Mouse (Mus musculus) forebrain, embryonic 16.5 days (tissue): ENCODE measurements around the gene Gtsf2. TPM values are rescaled to one million over a fixed set of nuclear protein-coding genes. Genes with fewer than 3 reads are reported as not detected.
"Not testable (repeated sequence)": the region's sequence is repeated elsewhere in the genome, so short reads cannot be mapped to it uniquely, and the experiment has no call there.

Source experiments
- ATAC-seq: fragments of 200-750 bp; cut with Nextera tagmentation; 2 replicates; pipeline ENCODE4 v1.8.0; 2017; ENCODE audit warnings: mild to moderate bottlenecking, moderate library complexity
- H3K27ac ChIP-seq: fragments of 300-500 bp; sonication (generic); 2 replicates; pipeline ENCODE4 v1.5.1; 2014; ENCODE audit warnings: low read length, control low read depth
- H3K27me3 ChIP-seq: fragments of 300-500 bp; sonication (generic); replicated peaks from 2 replicates; pipeline ENCODE4 v1.6.1; 2014; ENCODE audit warnings: low read length; ENCODE audit not compliant: control insufficient read depth, insufficient read depth
- H3K36me3 ChIP-seq: fragments of 300-500 bp; sonication (generic); 2 replicates; pipeline ENCODE4 v1.6.1; 2014; ENCODE audit not compliant: control insufficient read depth, insufficient read depth
- H3K4me1 ChIP-seq: fragments of 300-500 bp; sonication (generic); replicated peaks from 2 replicates; pipeline ENCODE4 v1.6.1; 2014; ENCODE audit warnings: low read length; ENCODE audit not compliant: control insufficient read depth, insufficient read depth
- H3K4me2 ChIP-seq: fragments of 300-500 bp; sonication (generic); 2 replicates; pipeline ENCODE4 v1.6.1; 2014; ENCODE audit warnings: mild to moderate bottlenecking, low read length, control low read depth
- H3K4me3 ChIP-seq: fragments of 300-500 bp; sonication (generic); replicated peaks from 2 replicates; pipeline ENCODE4 v1.5.1; 2014; ENCODE audit warnings: mild to moderate bottlenecking, low read length, control low read depth
- H3K9ac ChIP-seq: fragments of 300-500 bp; sonication (generic); replicated peaks from 2 replicates; pipeline ENCODE4 v1.6.1; 2014; ENCODE audit warnings: low read depth, low read length, control low read depth
- H3K9me3 ChIP-seq: fragments of 300-500 bp; sonication (generic); 2 replicates; pipeline ENCODE4 v1.6.1; 2016; ENCODE audit warnings: low read length; ENCODE audit not compliant: control insufficient read depth
- WGBS: fragments of 180-500 bp; shearing (Covaris S2); extraction: QIAGEN DNeasy Blood & Tissue Kit; methylation state at CpG from one replicate; pipeline ENCODE4 v1.1.7; 2014; 5-methylcytosine and 5-hydroxymethylcytosine counted together
- polyA plus RNA-seq: library from polyadenylated mRNA; unstranded; fragments of >200 nt; fragmentation: Nextera tagmentation; extraction: Ambion mirVana; gene quantifications from 2 replicates; pipeline ENCODE4 v1.2.1, GENCODE M21; 2015

Gtsf2 gene
- polyA plus RNA-seq, 1 experiment from 2014 or later: not detected

DNA sequence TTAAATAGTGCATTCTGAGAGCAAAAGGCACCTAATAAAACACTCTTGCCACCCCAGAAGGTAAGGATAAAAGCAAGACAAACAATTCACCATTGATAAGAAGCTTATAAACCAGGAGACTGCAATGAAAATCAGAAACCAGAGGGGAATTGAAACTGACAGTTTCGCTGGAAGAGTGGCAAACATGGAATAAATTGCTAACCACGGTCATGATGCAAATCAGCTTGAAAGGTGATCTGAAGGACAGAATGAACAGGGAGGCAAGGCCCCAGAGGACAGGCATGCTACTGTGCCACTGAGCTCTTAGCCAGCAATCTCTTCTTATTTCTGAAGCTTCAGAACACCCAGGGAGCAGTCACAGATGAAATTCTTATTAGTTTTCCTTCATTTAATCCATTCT is 21.3 kb downstream of the Gtsf2 start:
- Histone ChIP-seq H3K27ac (no peak overlapping the region), H3K9me3 (no peaks in the 10 kb centered on the region), H3K4me1 (no peaks in the 10 kb centered on the region), H3K36me3 (no peaks in the 10 kb centered on the region), H3K27me3 (no peaks in the 10 kb centered on the region), H3K4me2 (no peak overlapping the region), H3K4me3 (no peak overlapping the region), H3K9ac (no peak overlapping the region)
- WGBS: 23% methylated on average over 2 of the region's 2 CpGs
- no peak for ATAC-seq

DNA sequence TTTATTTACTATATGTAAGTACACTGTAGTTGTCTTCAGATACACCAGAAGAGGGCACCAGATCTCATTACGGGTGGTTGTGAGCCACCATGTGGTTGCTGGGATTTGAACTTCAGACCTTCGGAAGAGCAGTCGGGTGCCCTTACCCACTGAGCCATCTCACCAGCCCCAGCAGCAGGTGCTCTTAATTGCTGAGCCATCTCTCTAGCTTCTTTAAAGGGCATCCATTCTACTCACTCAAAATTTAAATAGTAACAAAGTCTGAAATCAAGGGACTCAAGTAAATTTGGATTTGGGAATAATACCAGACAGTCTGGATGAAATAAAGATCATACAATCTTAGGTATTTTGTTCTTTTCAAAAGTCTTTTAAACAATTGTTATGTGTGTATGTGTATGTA is 42.7 kb downstream of the Gtsf2 start:
- not testable (repeated sequence) for H3K9ac ChIP-seq, H3K4me3 ChIP-seq, H3K4me1 ChIP-seq, H3K4me2 ChIP-seq, ATAC-seq, H3K9me3 ChIP-seq, H3K27me3 ChIP-seq, H3K27ac ChIP-seq, H3K36me3 ChIP-seq
- 90% methylated on average over 2 of the region's 3 CpGs for WGBS

DNA sequence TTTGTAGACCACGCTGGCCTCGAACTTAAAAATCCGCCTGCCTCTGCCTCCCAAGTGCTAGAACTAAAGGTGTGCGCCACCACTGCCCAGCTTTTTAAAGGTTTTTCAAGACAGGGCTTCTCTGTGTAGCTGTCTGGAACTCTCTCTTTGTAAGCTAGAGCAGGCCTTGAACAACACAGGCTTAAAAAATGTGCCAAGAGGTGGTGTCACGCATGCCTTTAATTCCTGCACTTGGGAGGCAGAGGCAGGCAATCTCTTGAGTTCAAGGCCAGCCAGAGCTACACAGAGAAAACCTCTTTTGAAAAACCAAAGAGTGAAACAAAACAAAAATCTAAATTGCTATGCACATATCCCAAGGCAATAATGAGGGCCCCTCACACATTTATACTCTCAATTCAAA is 46.9 kb downstream of the Gtsf2 start:
- no peak for ATAC-seq
- H3K4me3 ChIP-seq: no peak overlapping the region
- no peaks in the 10 kb centered on the region for H3K4me1 ChIP-seq
- H3K9ac ChIP-seq: no peak overlapping the region
- no peaks in the 10 kb centered on the region for H3K36me3 ChIP-seq
- no peaks in the 10 kb centered on the region for H3K27me3 ChIP-seq
- H3K27ac ChIP-seq: no peak overlapping the region
- 92% methylated on average over 5 of the region's 5 CpGs for WGBS
- H3K4me2 ChIP-seq: no peak overlapping the region
- H3K9me3 ChIP-seq: no peaks in the 10 kb centered on the region

DNA sequence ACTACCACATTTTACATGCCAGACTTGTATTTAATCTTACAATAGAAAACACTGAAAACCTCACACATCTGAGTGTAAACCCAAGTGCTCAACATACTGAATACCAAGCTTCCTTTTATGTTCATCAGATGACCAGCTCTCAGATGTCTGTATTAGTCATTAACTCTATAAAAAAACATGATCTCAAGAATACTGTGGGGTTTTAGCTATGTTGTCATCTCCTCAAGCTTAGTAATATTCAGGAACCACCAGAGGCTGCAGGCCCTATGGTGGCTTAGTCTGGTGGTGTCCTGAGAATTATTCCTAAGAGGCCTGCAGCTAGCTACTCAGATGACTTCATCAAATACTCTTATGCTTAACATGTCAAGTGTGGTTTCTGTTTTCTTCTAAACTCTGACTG is 54.7 kb downstream of the Gtsf2 start:
- no peak overlapping the region for H3K4me3 ChIP-seq
- no peak overlapping the region for H3K4me2 ChIP-seq
- H3K4me1 ChIP-seq: no peaks in the 10 kb centered on the region
- H3K27ac ChIP-seq: no peak overlapping the region
- H3K27me3 ChIP-seq: no peaks in the 10 kb centered on the region
- H3K36me3 ChIP-seq: no peaks in the 10 kb centered on the region
- no peak overlapping the region for H3K9ac ChIP-seq
- no peaks in the 10 kb centered on the region for H3K9me3 ChIP-seq
- ATAC-seq: no peak

Other genes with a start within 250 kb of the Gtsf2 start
- 132 and 139 TPM in 2 replicates for gene Cbx5, start 208.7 kb downstream of the Gtsf2 start, polyA plus RNA-seq
- gene Hnrnpa1, start 208.0 kb downstream of the Gtsf2 start, polyA plus RNA-seq: 935 and 1,030 TPM in 2 replicates
- gene Nfe2, start 190.1 kb downstream of the Gtsf2 start, polyA plus RNA-seq: 0.30 and 0.39 TPM in 2 replicates
- 221 TPM in 2 replicates for gene Copz1, start 175.8 kb downstream of the Gtsf2 start, polyA plus RNA-seq
- gene Gpr84, start 137.9 kb downstream of the Gtsf2 start, polyA plus RNA-seq: 0.24 and 0.73 TPM in 2 replicates
- 12.2 and 13.1 TPM in 2 replicates for gene Zfp385a, start 108.4 kb downstream of the Gtsf2 start, polyA plus RNA-seq
- 6.7 and 7.9 TPM in 2 replicates for gene Itga5, start 81.7 kb downstream of the Gtsf2 start, polyA plus RNA-seq
- not detected in 2 replicates for gene Gtsf1, start 18.0 kb downstream of the Gtsf2 start, polyA plus RNA-seq
- 1.6 and 1.7 TPM in 2 replicates for gene Nckap1l, start 5.3 kb upstream of the Gtsf2 start, polyA plus RNA-seq
- 71.0 and 77.1 TPM in 2 replicates for gene Pde1b, start 54.6 kb upstream of the Gtsf2 start, polyA plus RNA-seq
- gene Ppp1r1a, start 89.5 kb upstream of the Gtsf2 start, polyA plus RNA-seq: 89.0 and 108 TPM in 2 replicates
- gene Glycam1, start 116.6 kb upstream of the Gtsf2 start, polyA plus RNA-seq: not detected in 2 replicates